Mouse (Mus musculus) liver, postnatal 0 days (tissue): ENCODE measurements around the gene Sox10.

Experiments used
- CTCF ChIP-seq: sonication (generic); IDR thresholded peaks from 2 replicates; pipeline ENCODE4 v1.5.1; 2016; ENCODE audit warnings: antibody characterized with exemption, low read depth
- EP300 ChIP-seq: IDR thresholded peaks from 2 replicates; pipeline ENCODE4 v1.6.1; 2016; ENCODE audit warnings: antibody characterized with exemption, low read depth, mild to moderate bottlenecking

- TF ChIP-seq CTCF (peak; percentile 72), EP300 (no peak)
These were observed 25.4 kb downstream of the Sox10 start for GRCm38 (mm10) chr15:79139640-79140039.
